Mouse (Mus musculus): ENCODE measurements at regions not wholly inside any gene's neighbourhood (a gene's known extent, or its start where the extent isn't known, plus 50 kb on each side); places are given as distances from the start of the nearest gene placed in this dataset.
A peak's percentile ranks its signal among the peaks of the same experiment; 100 is the strongest.

GRCm38 (mm10) chr3:4669971-4670370, 1080.6 kb upstream of the Gm8797 start:
- no peaks in the 10 kb centered on the region for H3K4me1 ChIP-seq (ENCODE audit: insufficient read depth, low read length)
- H3K9ac ChIP-seq (replicated peaks; ENCODE audit: low read length) = no peak overlapping the region
- DNase-seq (ENCODE audit: low spot score) (peak; percentile 18), ATAC-seq (no peak)
- H3K9me3 ChIP-seq (ENCODE audit: low read length) = no peaks in the 10 kb centered on the region
- no peak for TF ChIP-seq CTCF (IDR thresholded peaks at IDR 0.05; ENCODE audit: low read depth)
- H3K4me2 ChIP-seq (ENCODE audit: low read depth, low read length) = no peak overlapping the region
- no peaks in the 10 kb centered on the region for H3K27me3 ChIP-seq (ENCODE audit: insufficient read depth, low read length)
- no peak overlapping the region for H3K27ac ChIP-seq
- 88% methylated on average over 1 of the region's 1 CpGs for WGBS
- H3K4me3 ChIP-seq (ENCODE audit: low read length) = no peak overlapping the region
- no peaks in the 10 kb centered on the region for H3K36me3 ChIP-seq (ENCODE audit: insufficient read depth, low read length)

GRCm38 (mm10) chr3:4689506-4689905, 1061.1 kb upstream of the Gm8797 start:
- no peak overlapping the region for H3K9ac ChIP-seq (replicated peaks; ENCODE audit: low read length)
- TF ChIP-seq CTCF (IDR thresholded peaks at IDR 0.05; ENCODE audit: low read depth) = no peak
- no peaks in the 10 kb centered on the region for H3K36me3 ChIP-seq (ENCODE audit: insufficient read depth, low read length)
- DNase-seq (ENCODE audit: low spot score) (no peak), ATAC-seq (no peak)
- H3K27ac ChIP-seq = no peak overlapping the region
- no peak overlapping the region for H3K4me3 ChIP-seq (ENCODE audit: low read length)
- no peaks in the 10 kb centered on the region for H3K9me3 ChIP-seq (ENCODE audit: low read length)
- no peak overlapping the region for H3K4me2 ChIP-seq (ENCODE audit: low read depth, low read length)
- WGBS = 48% methylated on average over 1 of the region's 1 CpGs
- no peaks in the 10 kb centered on the region for H3K27me3 ChIP-seq (ENCODE audit: insufficient read depth, low read length)
- H3K4me1 ChIP-seq (ENCODE audit: insufficient read depth, low read length) = no peaks in the 10 kb centered on the region

Measured in hindbrain, postnatal 0 days (tissue).